Mouse (Mus musculus) G1E (cell line): Measurements from ENCODE around the gene Prrt2.

Source experiments
- CTCF ChIP-seq: IDR thresholded peaks from 2 replicates; pipeline ENCODE4 v1.5.1; 2012; ENCODE audit warnings: low read depth, low read length, inconsistent platforms, mixed read lengths
- GATA1 ChIP-seq: IDR thresholded peaks from 2 replicates; pipeline ENCODE4 v1.6.1; 2012; ENCODE audit warnings: borderline replicate concordance, low read length, inconsistent platforms, mixed read lengths

DNA sequence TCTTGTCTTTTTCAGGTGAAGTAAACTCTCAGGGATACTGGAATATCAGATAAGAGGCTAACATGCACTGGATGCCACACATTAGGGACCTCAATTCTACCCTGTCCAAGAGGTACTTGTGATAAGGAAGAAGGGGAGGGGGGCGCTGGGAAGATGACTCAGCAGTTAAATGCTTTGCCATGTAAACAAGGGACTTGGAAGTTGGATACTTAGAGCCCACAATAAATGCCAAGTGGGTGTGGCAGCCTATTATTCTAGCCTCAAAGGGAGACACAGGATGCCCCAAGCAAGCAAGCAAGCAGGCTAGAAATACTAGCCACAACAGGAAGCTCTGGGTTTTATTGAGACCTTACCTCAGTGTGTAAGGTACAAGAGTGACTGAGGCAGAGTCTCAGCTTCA, 10.2 kb upstream of the Prrt2 start:
- no peak for TF ChIP-seq CTCF
- TF ChIP-seq GATA1, result no peak
